Mouse (Mus musculus) heart, embryonic 10.5 days (tissue): ENCODE results near the gene Dok4. TPM values are rescaled to one million over a fixed set of nuclear protein-coding genes. Genes with fewer than 3 reads are reported as not detected.
A peak's percentile ranks its signal among the peaks of the same experiment; 100 is the strongest.

Experiments
- DNase-seq: peaks from one replicate; pipeline ENCODE4 v3.0.0-alpha.2; 2017; ENCODE audit warnings: low spot score
- H3K27ac ChIP-seq: fragments of 300-500 bp; sonication (generic); 2 replicates; pipeline ENCODE4 v1.5.1; 2016; ENCODE audit warnings: mild to moderate bottlenecking
- H3K27me3 ChIP-seq: fragments of 300-500 bp; sonication (generic); 2 replicates; pipeline ENCODE4 v1.6.1; 2016; ENCODE audit warnings: mild to moderate bottlenecking; ENCODE audit not compliant: poor library complexity, insufficient read depth, severe bottlenecking
- H3K36me3 ChIP-seq: fragments of 300-500 bp; sonication (generic); 2 replicates; pipeline ENCODE4 v1.6.1; 2016; ENCODE audit warnings: mild to moderate bottlenecking, moderate library complexity
- H3K4me1 ChIP-seq: fragments of 300-500 bp; sonication (generic); 2 replicates; pipeline ENCODE4 v1.6.1; 2016; ENCODE audit warnings: mild to moderate bottlenecking
- H3K4me3 ChIP-seq: fragments of 300-500 bp; sonication (generic); 2 replicates; pipeline ENCODE4 v1.5.1; 2016; ENCODE audit warnings: mild to moderate bottlenecking, moderate library complexity
- H3K9me3 ChIP-seq: fragments of 300-500 bp; sonication (generic); 2 replicates; pipeline ENCODE4 v1.6.1; 2016; ENCODE audit warnings: mild to moderate bottlenecking, moderate library complexity
- WGBS: fragments of 180-500 bp; shearing (Covaris S2); methylation state at CpG from one replicate; pipeline ENCODE4 v1.1.7; 2016; 5-methylcytosine and 5-hydroxymethylcytosine counted together
- polyA plus RNA-seq: library from polyadenylated mRNA; unstranded; fragments of >200 nt; fragmentation: Nextera tagmentation; extraction: Ambion mirVana; gene quantifications from 2 replicates; pipeline ENCODE4 v1.2.1, GENCODE M21; 2016

The Dok4 gene
- 71.3 and 83.4 TPM in 2 replicates for polyA plus RNA-seq

DNA sequence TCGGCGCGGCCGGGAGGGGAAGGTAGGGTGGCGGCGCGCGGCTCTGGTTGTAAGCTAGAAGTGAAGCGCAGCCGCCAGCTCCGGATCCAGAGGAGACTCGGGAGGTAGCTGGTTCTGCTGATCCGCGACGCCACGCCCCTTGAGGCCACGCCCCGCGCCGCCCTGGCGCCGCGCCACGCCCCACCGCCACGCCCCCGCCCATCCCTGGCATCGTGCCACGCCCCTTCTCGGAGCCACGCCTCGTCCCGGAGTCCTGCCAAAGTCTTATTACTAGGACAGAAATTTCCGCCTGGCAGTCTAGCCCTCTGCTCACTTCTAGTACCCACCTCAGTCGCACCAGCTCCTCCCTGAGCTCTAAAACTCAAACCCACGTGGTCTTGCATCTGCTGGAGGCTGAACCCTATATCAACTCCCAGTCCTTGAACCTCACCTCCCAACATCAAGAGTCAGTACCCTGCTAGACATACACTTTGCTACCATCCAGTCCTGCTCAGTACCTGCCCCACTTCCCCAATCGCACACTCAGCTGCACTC is at the start of gene Dok4:
TSS of gene Dok4 (minus strand) at position 134 of the 534 bp plus-strand sequence.
- peak; percentile 97 for DNase-seq
- Histone ChIP-seq H3K36me3 (no peaks in the 10 kb centered on the region), H3K27me3 (peaks cover 5% of the 10 kb centered on the region; the same call in 1 of the 2 replicates), H3K4me1 (peaks cover 60% of the 10 kb centered on the region), H3K4me3 (peak within 1 kb of the TSS; percentile 88), H3K27ac (peak within 1 kb of the TSS; percentile 91), H3K9me3 (no peaks in the 10 kb centered on the region)
- under 1% methylated on average over 34 of the region's 37 CpGs for WGBS

DNA sequence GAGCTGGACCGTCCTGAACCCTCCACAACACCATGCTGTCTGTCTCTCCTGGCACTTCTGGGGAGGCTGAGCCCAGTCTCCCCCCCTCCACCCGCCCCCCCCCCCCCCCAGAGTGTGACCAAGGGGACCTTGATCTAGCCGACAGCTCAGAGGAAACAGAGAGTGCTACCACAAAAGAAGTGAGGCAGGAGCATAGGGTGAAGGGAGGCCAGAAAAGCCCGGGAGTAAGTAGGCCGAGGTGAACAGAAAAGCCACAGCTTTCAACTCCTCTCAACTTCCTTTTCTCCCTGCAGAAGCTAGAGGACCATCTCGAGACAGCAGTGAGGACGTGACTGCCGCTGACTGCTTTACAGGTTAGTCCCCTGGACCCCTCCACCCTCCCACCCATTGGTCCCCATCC is 47.3 kb upstream of the Dok4 start, which contains the start of gene Adgrg5:
TSS of gene Adgrg5 (plus strand) at position 290 of the 400 bp plus-strand sequence.
- WGBS, result 47% methylated on average over 8 of the region's 8 CpGs
- DNase-seq, result no peak
- Histone ChIP-seq H3K27me3 (peaks cover 4% of the 10 kb centered on the region; the same call in 1 of the 2 replicates), H3K9me3 (no peaks in the 10 kb centered on the region), H3K27ac (peak within 1 kb of the TSS; percentile 70), H3K36me3 (no peaks in the 10 kb centered on the region), H3K4me1 (peaks cover 19% of the 10 kb centered on the region), H3K4me3 (no peak within 1 kb of the TSS)

DNA sequence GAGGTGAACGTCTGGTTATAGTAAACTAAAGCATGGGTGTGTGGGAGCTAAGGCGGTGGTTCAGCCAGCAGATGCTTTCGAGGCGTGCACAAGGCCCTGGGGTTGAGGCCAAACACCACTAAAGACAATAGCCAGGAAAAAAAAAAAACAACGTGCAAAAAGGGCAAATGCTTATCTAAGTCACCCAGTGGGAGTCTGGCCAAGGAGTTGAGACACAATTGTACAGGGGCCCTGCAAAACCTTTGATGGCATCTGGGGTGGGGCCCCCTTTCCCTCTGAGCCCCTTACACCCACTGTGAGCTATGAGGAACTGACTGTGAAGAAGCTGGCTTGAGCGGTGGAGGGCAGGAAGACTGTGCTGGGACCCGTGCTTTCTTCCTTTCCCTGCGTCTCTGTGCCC is 46.5 kb upstream of the Dok4 start:
- H3K9me3 ChIP-seq, result no peaks in the 10 kb centered on the region
- H3K27me3 ChIP-seq, result peaks cover 4% of the 10 kb centered on the region; the same call in 1 of the 2 replicates
- H3K27ac ChIP-seq, result peak overlapping the region; percentile 70
- H3K36me3 ChIP-seq, result no peaks in the 10 kb centered on the region
- H3K4me1 ChIP-seq, result peaks cover 26% of the 10 kb centered on the region
- WGBS, result 20% methylated on average over 8 of the region's 8 CpGs
- DNase-seq, result peak; percentile 86
- no peak overlapping the region for H3K4me3 ChIP-seq

DNA sequence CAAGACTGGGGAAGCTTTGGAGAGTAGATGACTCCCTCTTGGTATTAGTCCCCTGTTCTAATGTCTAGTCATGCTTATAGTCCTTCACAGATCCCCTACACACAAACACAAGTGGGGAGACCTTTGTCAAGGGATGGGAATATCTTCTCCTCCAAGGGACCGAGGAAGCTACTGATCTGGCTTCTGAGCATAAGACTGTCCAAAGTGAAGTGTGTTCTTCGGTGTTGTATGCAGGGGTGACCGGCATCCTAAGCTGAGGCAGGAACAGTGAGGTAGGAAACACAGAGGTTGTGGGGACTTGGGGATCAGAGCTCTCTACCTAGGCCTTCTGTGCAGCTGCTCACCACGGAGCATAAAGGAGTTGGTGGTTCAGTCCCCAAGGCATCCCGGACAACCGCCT is 46.0 kb upstream of the Dok4 start:
- Histone ChIP-seq H3K9me3 (no peaks in the 10 kb centered on the region), H3K27me3 (peaks cover 4% of the 10 kb centered on the region; the same call in 1 of the 2 replicates), H3K36me3 (no peaks in the 10 kb centered on the region), H3K4me1 (peaks cover 26% of the 10 kb centered on the region), H3K27ac (peak overlapping the region; percentile 70), H3K4me3 (no peak overlapping the region)
- DNase-seq, result peak; percentile 81
- WGBS, result 58% methylated on average over 6 of the region's 6 CpGs

DNA sequence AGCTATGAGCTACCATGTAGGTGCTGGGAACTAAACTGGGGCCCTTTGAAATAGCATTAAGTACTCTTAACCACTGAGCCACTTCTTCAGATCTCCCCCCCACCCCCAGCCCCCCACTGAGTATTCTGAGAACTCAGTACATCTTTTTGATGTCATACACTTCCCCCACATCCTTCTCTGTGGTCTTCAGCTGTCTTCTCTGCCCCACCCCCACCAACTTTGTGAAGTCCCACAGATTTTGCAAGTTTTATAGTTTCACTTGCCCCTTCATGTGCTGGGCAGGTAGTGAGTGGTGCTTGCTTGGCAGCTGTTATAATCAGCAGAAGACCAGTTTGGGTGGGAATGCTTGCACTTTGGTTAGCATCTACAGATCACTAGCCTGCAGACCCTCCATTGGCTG is 43.1 kb upstream of the Dok4 start:
- peaks cover 4% of the 10 kb centered on the region; the same call in 1 of the 2 replicates for H3K27me3 ChIP-seq
- 0 out of 2 replicates have a peak, but pooled peaks cover 2% of the 10 kb centered on the region for H3K36me3 ChIP-seq
- H3K4me3 ChIP-seq, result no peak overlapping the region
- no peak overlapping the region for H3K27ac ChIP-seq
- DNase-seq, result no peak
- H3K4me1 ChIP-seq, result peaks cover 53% of the 10 kb centered on the region
- H3K9me3 ChIP-seq, result no peaks in the 10 kb centered on the region

DNA sequence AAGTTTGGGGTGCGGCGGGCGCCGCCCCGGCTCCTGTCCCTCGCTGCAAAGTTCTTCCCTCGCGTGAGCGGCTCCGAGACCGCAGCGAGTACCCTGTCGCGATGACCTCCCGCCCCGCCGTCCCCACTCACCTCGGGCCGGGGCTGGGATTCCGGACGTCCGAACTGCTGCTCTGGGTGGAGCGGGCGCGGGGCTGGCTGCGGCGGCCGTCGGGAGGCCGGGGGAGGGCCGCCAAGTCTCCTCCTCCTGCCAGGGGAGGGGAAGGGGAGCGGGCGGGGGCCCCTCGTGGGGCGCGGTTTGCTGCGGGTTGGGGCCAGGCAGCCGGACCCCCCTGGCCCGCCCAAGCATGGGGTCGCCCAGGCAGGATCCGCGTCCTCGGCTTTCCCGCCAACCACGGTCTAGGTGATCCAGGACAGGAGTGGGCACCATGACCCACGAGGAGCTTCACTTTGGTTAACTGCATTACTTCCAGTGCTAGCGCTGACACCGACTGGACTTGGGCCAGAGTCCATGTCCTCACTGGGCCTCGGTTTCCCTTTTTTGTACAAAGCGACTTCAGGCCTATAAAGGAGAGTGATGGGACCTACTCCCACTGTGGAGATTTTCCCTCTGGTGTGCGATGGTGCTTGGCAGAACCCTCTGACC is 41.8 kb upstream of the Dok4 start, which contains the start of gene Ccdc102a:
TSS of gene Ccdc102a (minus strand) at position 248 of the 645 bp plus-strand sequence.
- H3K36me3 ChIP-seq, result peaks cover 5% of the 10 kb centered on the region; the same call in 1 of the 2 replicates
- H3K4me3 ChIP-seq, result peak within 1 kb of the TSS; percentile 93
- WGBS, result 2% methylated on average over 43 of the region's 51 CpGs
- no peaks in the 10 kb centered on the region for H3K9me3 ChIP-seq
- peak; percentile 88 for DNase-seq
- H3K27ac ChIP-seq, result peak within 1 kb of the TSS; percentile 97
- peaks cover 12% of the 10 kb centered on the region for H3K27me3 ChIP-seq
- H3K4me1 ChIP-seq, result peaks cover 65% of the 10 kb centered on the region

DNA sequence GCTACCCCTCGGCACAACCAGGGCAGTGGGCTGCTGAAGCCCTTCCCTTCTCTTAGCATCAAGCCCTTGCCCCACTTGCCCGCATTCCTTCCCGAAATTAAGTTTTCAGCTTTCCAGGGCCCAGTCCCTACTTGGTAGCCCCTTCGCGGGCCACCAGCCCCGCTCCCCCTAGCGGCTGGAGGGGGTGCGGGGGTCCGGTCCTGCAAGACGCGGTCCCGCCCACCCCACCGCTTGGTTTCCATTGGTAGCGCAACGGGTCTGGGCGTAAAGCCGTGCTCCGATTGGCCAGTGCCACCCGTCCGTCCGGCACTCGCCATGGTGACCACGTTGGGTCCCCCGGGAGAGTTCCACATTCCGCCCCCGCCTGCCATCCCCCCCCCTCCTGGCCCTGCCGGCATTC is 41.2 kb upstream of the Dok4 start:
- Histone ChIP-seq H3K9me3 (no peaks in the 10 kb centered on the region), H3K4me3 (peak overlapping the region; percentile 93), H3K4me1 (peaks cover 62% of the 10 kb centered on the region), H3K27ac (peak overlapping the region; percentile 97), H3K36me3 (peaks cover 11% of the 10 kb centered on the region; the same call in 1 of the 2 replicates), H3K27me3 (peaks cover 18% of the 10 kb centered on the region)
- under 1% methylated on average over 25 of the region's 27 CpGs for WGBS
- DNase-seq, result peak; percentile 99

DNA sequence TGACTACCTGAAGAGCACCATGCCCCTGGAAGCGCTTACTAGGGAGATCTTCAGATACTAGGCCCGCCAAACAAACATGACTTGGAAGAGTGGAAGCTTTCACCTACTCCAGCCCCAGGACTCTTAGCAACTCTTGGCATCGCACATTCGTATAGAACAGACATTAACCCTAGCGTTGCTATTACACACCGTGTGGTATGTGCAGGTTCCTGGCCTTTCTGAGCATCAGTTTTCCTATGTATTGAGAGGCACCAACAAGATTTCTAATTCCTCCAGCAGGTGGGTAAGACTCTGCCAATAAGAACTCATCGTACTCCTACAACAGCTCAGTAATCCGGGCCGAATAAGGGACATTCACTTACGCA is 40.8 kb upstream of the Dok4 start:
- no peak for DNase-seq
- H3K4me3 ChIP-seq, result peak overlapping the region; percentile 93
- H3K9me3 ChIP-seq, result no peaks in the 10 kb centered on the region
- peak overlapping the region; percentile 97 for H3K27ac ChIP-seq
- H3K4me1 ChIP-seq, result peaks cover 58% of the 10 kb centered on the region
- H3K36me3 ChIP-seq, result peaks cover 15% of the 10 kb centered on the region
- WGBS, result 5% methylated on average over 10 of the region's 10 CpGs
- peaks cover 21% of the 10 kb centered on the region for H3K27me3 ChIP-seq

DNA sequence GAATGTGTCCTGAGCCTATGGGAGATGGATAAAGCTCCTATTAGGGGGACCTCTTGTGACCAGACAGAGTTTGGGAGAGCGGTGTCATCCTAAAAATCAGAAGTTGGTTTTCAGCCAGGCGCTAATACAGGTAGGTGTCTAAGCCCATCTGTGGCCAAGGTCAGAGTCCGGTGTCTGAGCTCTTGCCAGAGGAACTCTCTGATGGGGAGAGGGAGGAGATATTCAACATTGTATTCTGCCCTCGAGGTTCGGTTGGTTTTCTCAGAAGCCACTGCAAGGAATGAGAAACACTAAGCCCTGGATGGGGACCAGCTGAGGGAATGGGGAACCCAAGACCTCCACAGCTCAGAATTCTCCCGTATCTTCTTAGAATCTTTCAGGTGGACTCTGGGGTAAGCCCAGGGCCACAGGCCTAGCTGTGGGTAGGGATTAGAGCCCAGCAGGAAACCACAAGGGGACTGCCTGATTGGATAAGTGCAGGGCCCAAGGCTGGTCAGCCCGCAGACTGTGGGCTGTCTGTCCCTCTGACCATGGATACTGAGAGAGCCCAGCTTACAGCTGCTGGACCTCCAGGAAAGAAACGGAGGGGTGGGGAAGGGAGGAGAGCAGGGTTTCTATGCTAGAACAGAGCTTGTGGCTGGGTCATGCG is 40.3 kb upstream of the Dok4 start:
- peak; percentile 79 for DNase-seq
- Histone ChIP-seq H3K4me3 (peak overlapping the region; percentile 93), H3K36me3 (peaks cover 21% of the 10 kb centered on the region), H3K4me1 (peaks cover 60% of the 10 kb centered on the region), H3K27me3 (peaks cover 21% of the 10 kb centered on the region), H3K27ac (peak overlapping the region; percentile 97), H3K9me3 (no peaks in the 10 kb centered on the region)
- 50% methylated on average over 9 of the region's 9 CpGs for WGBS

DNA sequence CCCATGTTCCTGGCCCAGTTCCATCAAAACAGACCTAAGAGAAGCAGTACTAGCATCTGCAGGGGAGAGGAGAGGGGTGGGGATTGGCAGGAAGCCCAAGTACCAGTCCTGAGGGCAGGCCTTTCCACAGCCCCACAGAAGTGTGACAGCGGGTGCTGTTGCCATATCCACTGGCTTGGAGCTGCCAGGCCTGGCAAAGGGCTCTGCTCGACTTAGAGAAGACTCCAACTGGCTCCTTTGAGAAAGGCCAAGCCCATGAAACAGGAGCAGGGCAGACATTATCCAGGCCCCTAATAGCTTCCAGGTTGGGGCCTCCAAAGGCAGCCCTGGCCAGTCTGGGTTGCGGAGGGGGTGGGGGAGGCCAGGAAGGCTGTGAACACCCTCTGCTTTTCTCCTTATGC is 38.6 kb upstream of the Dok4 start:
- Histone ChIP-seq H3K4me3 (peak overlapping the region; percentile 27; the same call in 1 of the 2 replicates), H3K27me3 (peaks cover 21% of the 10 kb centered on the region), H3K4me1 (peaks cover 60% of the 10 kb centered on the region), H3K36me3 (peaks cover 32% of the 10 kb centered on the region), H3K27ac (peak overlapping the region; percentile 64), H3K9me3 (no peaks in the 10 kb centered on the region)
- 61% methylated on average over 3 of the region's 3 CpGs for WGBS
- DNase-seq, result no peak

DNA sequence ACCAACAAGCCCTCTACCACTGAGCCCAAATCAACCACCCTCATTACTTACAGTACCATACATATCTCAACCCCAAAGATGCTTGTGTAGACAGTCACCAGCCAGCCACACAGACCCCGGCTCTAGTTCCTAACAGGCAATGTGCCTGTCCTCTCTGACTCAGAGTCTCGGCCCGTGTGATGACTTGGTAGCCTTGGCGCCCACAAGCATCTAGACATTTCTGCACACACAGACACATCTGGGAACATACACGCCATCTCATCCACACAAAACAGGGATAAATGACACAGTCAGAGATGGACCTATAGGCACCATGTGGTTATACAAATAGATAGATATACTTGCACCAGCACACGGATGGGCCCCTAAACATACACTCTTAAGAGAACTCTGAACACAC is 38.1 kb upstream of the Dok4 start:
- 83% methylated on average over 6 of the region's 6 CpGs for WGBS
- H3K4me3 ChIP-seq, result no peak overlapping the region
- H3K4me1 ChIP-seq, result peaks cover 60% of the 10 kb centered on the region
- peaks cover 36% of the 10 kb centered on the region for H3K36me3 ChIP-seq
- H3K27ac ChIP-seq, result peak overlapping the region; percentile 79; the same call in 1 of the 2 replicates
- H3K9me3 ChIP-seq, result no peaks in the 10 kb centered on the region
- peaks cover 21% of the 10 kb centered on the region for H3K27me3 ChIP-seq
- DNase-seq, result no peak

DNA sequence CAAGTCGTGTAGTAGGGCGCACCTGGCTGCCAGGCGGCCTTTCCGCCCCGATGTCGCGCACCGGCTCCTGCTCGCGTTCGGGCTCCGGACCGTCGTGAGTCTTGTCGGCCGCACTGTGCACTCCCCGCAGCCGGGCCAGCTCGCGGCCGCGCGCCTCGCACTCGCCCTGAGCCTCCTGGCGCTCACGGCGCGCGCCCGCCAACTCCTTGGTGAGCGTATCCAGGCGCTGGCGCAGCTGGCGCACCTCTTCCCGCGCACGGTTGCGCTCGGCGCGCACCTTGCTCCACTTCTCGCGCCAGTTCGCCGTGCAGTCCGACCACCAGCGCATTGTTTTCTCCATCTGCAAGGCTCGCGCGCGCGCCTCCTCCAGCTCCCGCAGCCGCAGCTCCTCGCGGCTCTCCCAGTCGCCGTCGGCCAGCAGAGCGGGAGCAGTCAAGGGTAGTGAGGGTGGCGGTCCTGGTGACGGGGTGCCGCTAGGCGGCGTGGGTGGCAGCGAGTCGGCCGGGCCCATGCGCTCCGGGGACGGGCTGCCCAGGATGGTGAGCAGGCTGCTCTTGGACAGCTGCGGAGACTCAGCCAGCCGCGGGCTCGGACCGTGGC is 37.0 kb upstream of the Dok4 start:
- peaks cover 63% of the 10 kb centered on the region for H3K4me1 ChIP-seq

More for the DNA sequence above, 37.0 kb upstream of the Dok4 start:
- Histone ChIP-seq H3K9me3 (no peaks in the 10 kb centered on the region), H3K4me3 (peak overlapping the region; percentile 63), H3K36me3 (peaks cover 45% of the 10 kb centered on the region), H3K27ac (peak overlapping the region; percentile 79), H3K27me3 (peaks cover 21% of the 10 kb centered on the region)
- peak; percentile 92 for DNase-seq
- WGBS, result 6% methylated on average over 77 of the region's 77 CpGs
